Mouse (Mus musculus) liver, embryonic 11.5 days (tissue): ENCODE results near the gene Mup16. TPM values are rescaled to one million over a fixed set of nuclear protein-coding genes. Genes with fewer than 3 reads are reported as not detected.
"Not testable (repeated sequence)": the region's sequence is repeated elsewhere in the genome, so short reads cannot be mapped to it uniquely, and the experiment has no call there.

ENCODE experiments used
- ATAC-seq: fragments of 200-750 bp; cut with Nextera tagmentation; replicated peaks from 2 replicates; pipeline ENCODE4 v1.8.0; 2017; ENCODE audit warnings: moderate number of reproducible peaks, mild to moderate bottlenecking, moderate TSS enrichment, moderate library complexity; ENCODE audit not compliant: low FRiP score
- DNase-seq: peaks from one replicate; pipeline ENCODE4 v3.0.0-alpha.2; 2017; ENCODE audit warnings: low spot score
- H3K27ac ChIP-seq: fragments of 300-500 bp; sonication (generic); 2 replicates; pipeline ENCODE4 v1.5.1; 2014; ENCODE audit warnings: mild to moderate bottlenecking, low read depth, low read length, control low read depth
- H3K27me3 ChIP-seq: fragments of 300-500 bp; sonication (generic); replicated peaks from 2 replicates; pipeline ENCODE4 v1.6.1; 2014; ENCODE audit warnings: low read length, mixed read lengths; ENCODE audit not compliant: control insufficient read depth, insufficient read depth
- H3K36me3 ChIP-seq: fragments of 300-500 bp; sonication (generic); 2 replicates; pipeline ENCODE4 v1.6.1; 2014; ENCODE audit warnings: mild to moderate bottlenecking, low read length, moderate library complexity, mixed read lengths; ENCODE audit not compliant: control insufficient read depth, insufficient read depth
- H3K4me1 ChIP-seq: fragments of 300-500 bp; sonication (generic); replicated peaks from 2 replicates; pipeline ENCODE4 v1.6.1; 2014; ENCODE audit warnings: low read length, mixed read lengths; ENCODE audit not compliant: control insufficient read depth, insufficient read depth
- H3K4me2 ChIP-seq: fragments of 300-500 bp; sonication (generic); 2 replicates; pipeline ENCODE4 v1.6.1; 2014; ENCODE audit warnings: mild to moderate bottlenecking, control low read depth, moderate library complexity
- H3K4me3 ChIP-seq: fragments of 300-500 bp; sonication (generic); 2 replicates; pipeline ENCODE4 v1.5.1; 2014; ENCODE audit warnings: low read depth, low read length, control low read depth
- H3K9ac ChIP-seq: fragments of 300-500 bp; sonication (generic); 2 replicates; pipeline ENCODE4 v1.6.1; 2014; ENCODE audit warnings: low read depth, low read length, control low read depth
- H3K9me3 ChIP-seq: fragments of 300-500 bp; sonication (generic); 2 replicates; pipeline ENCODE4 v1.6.1; 2016; ENCODE audit warnings: low read length, inconsistent platforms, mixed read lengths; ENCODE audit not compliant: control insufficient read depth
- WGBS: fragments of 180-500 bp; shearing (Covaris S2); extraction: QIAGEN DNeasy Blood & Tissue Kit; methylation state at CpG from one replicate; pipeline ENCODE4 v1.1.7; 2014; 5-methylcytosine and 5-hydroxymethylcytosine counted together
- polyA plus RNA-seq: library from polyadenylated mRNA; unstranded; fragments of >200 nt; fragmentation: Nextera tagmentation; extraction: Ambion mirVana; gene quantifications from 2 replicates; pipeline ENCODE4 v1.2.1, GENCODE M21; 2014

Mup16 gene
- polyA plus RNA-seq: not detected in 2 replicates

GRCm38 (mm10) chr4:61519431-61519830, at the start of gene Mup16:
Mup16 (minus strand) TSS chr4:61519531.
- H3K27ac ChIP-seq, H3K4me1 ChIP-seq, H3K4me3 ChIP-seq, ATAC-seq, H3K36me3 ChIP-seq, DNase-seq, H3K27me3 ChIP-seq, H3K4me2 ChIP-seq, H3K9ac ChIP-seq, H3K9me3 ChIP-seq: not testable (repeated sequence)
- 77% methylated on average over 2 of the region's 4 CpGs for WGBS

GRCm38 (mm10) chr4:61555887-61556286, 36.6 kb upstream of the Mup16 start:
- H3K9me3 ChIP-seq, H3K9ac ChIP-seq, H3K4me1 ChIP-seq, H3K4me2 ChIP-seq, H3K27ac ChIP-seq, DNase-seq, H3K36me3 ChIP-seq, H3K27me3 ChIP-seq, H3K4me3 ChIP-seq, ATAC-seq: not testable (repeated sequence)
- WGBS: 36% methylated on average over 2 of the region's 2 CpGs

Other genes with a start within 250 kb of the Mup16 start
- not detected in 2 replicates for gene Mup14, start 215.5 kb downstream of the Mup16 start, polyA plus RNA-seq
- gene Mup15, start 79.8 kb downstream of the Mup16 start, polyA plus RNA-seq: not detected in 2 replicates
- not detected in 2 replicates for gene Mup17, start 76.3 kb upstream of the Mup16 start, polyA plus RNA-seq
- not detected in 2 replicates for gene Mup18, start 154.6 kb upstream of the Mup16 start, polyA plus RNA-seq